Mouse (Mus musculus) stomach, embryonic 14.5 days (tissue): ENCODE results near the gene Rmnd1. TPM values are rescaled to one million over a fixed set of nuclear protein-coding genes. Genes with fewer than 3 reads are reported as not detected.

Experiments used
- ATAC-seq: fragments of 200-750 bp; cut with Nextera tagmentation; 2 replicates; pipeline ENCODE4 v1.8.0; 2017; ENCODE audit warnings: low read depth, moderate TSS enrichment; ENCODE audit not compliant: insufficient number of reproducible peaks, insufficient read depth, low FRiP score
- H3K27ac ChIP-seq: fragments of 300-500 bp; sonication (generic); 2 replicates; pipeline ENCODE4 v1.5.1; 2014; ENCODE audit warnings: mild to moderate bottlenecking, low read length, moderate library complexity, mixed read lengths
- H3K27me3 ChIP-seq: fragments of 300-500 bp; sonication (generic); 2 replicates; pipeline ENCODE4 v1.6.1; 2014; ENCODE audit warnings: low read length, control low read depth, mixed read lengths; ENCODE audit not compliant: control insufficient read depth, insufficient read depth
- H3K36me3 ChIP-seq: fragments of 300-500 bp; sonication (generic); 2 replicates; pipeline ENCODE4 v1.6.1; 2014; ENCODE audit warnings: mild to moderate bottlenecking, control low read depth, low read length, moderate library complexity, mixed read lengths; ENCODE audit not compliant: control insufficient read depth, insufficient read depth
- H3K4me1 ChIP-seq: fragments of 300-500 bp; sonication (generic); 2 replicates; pipeline ENCODE4 v1.6.1; 2014; ENCODE audit warnings: low read length, control low read depth, mixed read lengths; ENCODE audit not compliant: control insufficient read depth, insufficient read depth
- H3K4me2 ChIP-seq: fragments of 300-500 bp; sonication (generic); replicated peaks from 2 replicates; pipeline ENCODE4 v1.6.1; 2014; ENCODE audit warnings: low read depth, low read length, control low read depth
- H3K4me3 ChIP-seq: fragments of 300-500 bp; sonication (generic); 2 replicates; pipeline ENCODE4 v1.5.1; 2014; ENCODE audit warnings: low read depth, low read length, control low read depth
- H3K9ac ChIP-seq: fragments of 300-500 bp; sonication (generic); replicated peaks from 2 replicates; pipeline ENCODE4 v1.6.1; 2014; ENCODE audit warnings: low read depth, mild to moderate bottlenecking, control low read depth, low read length, moderate library complexity, mixed read lengths
- H3K9me3 ChIP-seq: fragments of 300-500 bp; sonication (generic); 2 replicates; pipeline ENCODE4 v1.6.1; 2016; ENCODE audit warnings: low read depth, low read length, control low read depth; ENCODE audit not compliant: control insufficient read depth
- WGBS: fragments of 180-500 bp; shearing (Covaris S2); extraction: QIAGEN DNeasy Blood & Tissue Kit; methylation state at CpG from one replicate; pipeline ENCODE4 v1.1.7; 2014; 5-methylcytosine and 5-hydroxymethylcytosine counted together
- polyA plus RNA-seq: library from polyadenylated mRNA; unstranded; fragments of >200 nt; fragmentation: Nextera tagmentation; extraction: Ambion mirVana; gene quantifications from 2 replicates; pipeline ENCODE4 v1.2.1, GENCODE M21; 2014

The Rmnd1 gene
- polyA plus RNA-seq, 1 experiment from 2014 or later, result 55.1 TPM

DNA sequence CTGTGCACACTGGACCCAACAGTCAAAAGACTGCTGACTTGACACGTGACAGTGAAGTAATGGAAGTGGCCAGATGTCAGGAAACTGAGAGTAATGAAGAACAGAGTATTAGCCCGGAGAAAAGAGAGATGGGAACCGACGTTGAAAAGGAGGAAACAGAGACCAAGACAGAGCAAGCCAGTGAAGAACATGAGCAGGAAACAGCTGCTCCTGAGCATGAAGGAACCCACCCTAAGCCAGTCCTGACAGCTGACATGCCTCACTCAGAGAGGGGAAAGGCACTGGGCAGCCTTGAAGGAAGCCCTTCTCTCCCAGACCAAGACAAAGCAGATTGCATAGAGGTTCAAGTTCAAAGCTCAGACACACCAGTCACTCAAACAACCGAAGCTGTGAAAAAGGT is 75.5 kb downstream of the Rmnd1 start:
- Histone ChIP-seq H3K4me3 (no peak overlapping the region), H3K4me1 (no peaks in the 10 kb centered on the region), H3K9ac (no peak overlapping the region), H3K9me3 (no peaks in the 10 kb centered on the region), H3K27me3 (no peaks in the 10 kb centered on the region), H3K4me2 (no peak overlapping the region), H3K27ac (no peak overlapping the region), H3K36me3 (peaks cover 36% of the 10 kb centered on the region)
- WGBS, result 73% methylated on average over 5 of the region's 5 CpGs
- ATAC-seq, result no peak

DNA sequence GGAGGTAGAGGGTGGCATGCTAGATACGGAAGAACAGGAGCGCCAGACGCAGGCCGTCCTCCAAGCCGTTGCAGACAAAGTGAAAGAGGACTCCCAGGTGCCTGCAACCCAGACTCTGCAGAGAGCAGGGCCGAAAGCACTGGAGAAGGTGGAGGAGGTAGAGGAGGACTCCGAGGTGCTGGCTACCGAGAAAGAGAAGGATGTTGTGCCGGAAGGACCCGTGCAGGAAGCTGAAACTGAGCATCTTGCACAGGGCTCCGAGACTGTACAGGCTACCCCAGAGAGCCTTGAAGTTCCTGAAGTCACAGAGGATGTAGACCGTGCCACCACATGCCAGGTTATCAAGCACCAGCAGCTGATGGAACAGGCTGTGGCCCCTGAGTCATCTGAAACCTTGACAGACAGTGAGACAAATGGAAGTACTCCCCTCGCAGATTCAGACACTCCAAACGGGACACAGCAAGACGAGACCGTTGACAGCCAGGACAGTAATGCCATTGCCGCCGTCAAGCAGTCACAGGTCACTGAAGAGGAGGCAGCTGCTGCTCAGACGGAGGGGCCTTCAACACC is 76.2 kb downstream of the Rmnd1 start:
- no peaks in the 10 kb centered on the region for H3K4me1 ChIP-seq
- ATAC-seq, result no peak
- no peaks in the 10 kb centered on the region for H3K27me3 ChIP-seq
- H3K4me2 ChIP-seq, result no peak overlapping the region
- no peak overlapping the region for H3K4me3 ChIP-seq
- no peaks in the 10 kb centered on the region for H3K9me3 ChIP-seq
- H3K36me3 ChIP-seq, result peaks cover 36% of the 10 kb centered on the region
- no peak overlapping the region for H3K9ac ChIP-seq
- H3K27ac ChIP-seq, result no peak overlapping the region
- WGBS, result 86% methylated on average over 19 of the region's 19 CpGs

DNA sequence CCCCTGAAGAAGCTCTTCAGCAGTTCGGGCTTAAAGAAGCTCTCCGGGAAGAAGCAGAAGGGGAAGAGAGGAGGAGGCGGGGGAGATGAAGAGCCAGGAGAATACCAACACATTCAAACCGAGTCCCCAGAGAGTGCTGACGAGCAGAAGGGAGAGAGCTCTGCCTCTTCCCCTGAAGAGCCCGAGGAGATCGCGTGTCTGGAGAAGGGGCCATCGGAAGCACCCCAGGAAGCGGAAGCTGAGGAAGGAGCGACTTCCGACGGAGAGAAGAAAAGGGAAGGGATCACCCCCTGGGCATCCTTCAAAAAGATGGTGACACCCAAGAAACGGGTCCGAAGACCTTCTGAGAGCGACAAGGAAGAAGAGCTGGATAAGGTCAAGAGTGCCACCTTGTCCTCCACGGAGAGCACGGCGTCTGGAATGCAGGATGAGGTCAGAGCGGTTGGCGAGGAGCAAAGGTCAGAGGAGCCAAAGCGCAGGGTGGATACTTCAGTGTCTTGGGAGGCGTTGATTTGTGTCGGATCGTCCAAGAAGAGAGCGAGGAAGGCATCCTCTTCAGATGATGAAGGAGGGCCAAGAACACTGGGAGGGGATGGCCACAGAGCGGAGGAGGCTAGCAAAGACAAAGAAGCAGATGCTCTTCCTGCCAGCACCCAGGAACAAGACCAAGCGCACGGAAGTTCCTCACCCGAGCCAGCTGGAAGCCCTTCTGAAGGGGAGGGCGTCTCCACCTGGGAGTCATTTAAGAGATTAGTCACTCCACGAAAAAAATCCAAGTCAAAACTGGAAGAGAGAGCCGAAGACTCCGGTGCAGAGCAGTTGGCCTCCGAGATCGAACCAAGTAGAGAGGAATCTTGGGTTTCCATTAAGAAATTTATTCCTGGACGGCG is 77.6 kb downstream of the Rmnd1 start:
- Histone ChIP-seq H3K27ac (no peak overlapping the region), H3K27me3 (no peaks in the 10 kb centered on the region), H3K9ac (no peak overlapping the region), H3K4me2 (no peak overlapping the region), H3K4me1 (no peaks in the 10 kb centered on the region), H3K4me3 (no peak overlapping the region), H3K9me3 (no peaks in the 10 kb centered on the region), H3K36me3 (peaks cover 36% of the 10 kb centered on the region)
- 78% methylated on average over 38 of the region's 38 CpGs for WGBS
- no peak for ATAC-seq

Other genes starting within 250 kb of the Rmnd1 start
- gene Akap12, start 166.0 kb downstream of the Rmnd1 start, polyA plus RNA-seq, result 59.0 and 64.0 TPM in 2 replicates
- 14.5 and 15.6 TPM in 2 replicates for gene Zbtb2, start 44.3 kb downstream of the Rmnd1 start, polyA plus RNA-seq
- 16.6 and 18.5 TPM in 2 replicates for gene Armt1, start 79 bp upstream of the Rmnd1 start, polyA plus RNA-seq
- gene Ccdc170, start 50.1 kb upstream of the Rmnd1 start, polyA plus RNA-seq, result 0.14 TPM in 1 of 2 replicates, not detected in the other
- gene Esr1, start 179.2 kb upstream of the Rmnd1 start, polyA plus RNA-seq, result 0.68 and 0.86 TPM in 2 replicates